Mouse (Mus musculus) embryonic facial prominence, embryonic 10.5 days (tissue): Measurements from ENCODE around the gene Camta1. TPM values are rescaled to one million over a fixed set of nuclear protein-coding genes. Genes with fewer than 3 reads are reported as not detected.
A peak's percentile ranks its signal among the peaks of the same experiment; 100 is the strongest.
"Not testable (repeated sequence)": the region's sequence is repeated elsewhere in the genome, so short reads cannot be mapped to it uniquely, and the experiment has no call there.

Experiments
- DNase-seq: peaks from one replicate; pipeline ENCODE4 v3.0.0-alpha.2; 2017; ENCODE audit warnings: low spot score
- H3K27ac ChIP-seq: fragments of 300-500 bp; sonication (generic); replicated peaks from 2 replicates; pipeline ENCODE4 v1.5.1; 2016; ENCODE audit warnings: mild to moderate bottlenecking
- H3K27me3 ChIP-seq: fragments of 300-500 bp; sonication (generic); replicated peaks from 2 replicates; pipeline ENCODE4 v1.6.1; 2016; ENCODE audit warnings: low read depth, mild to moderate bottlenecking; ENCODE audit not compliant: poor library complexity, severe bottlenecking
- H3K36me3 ChIP-seq: fragments of 300-500 bp; sonication (generic); replicated peaks from 2 replicates; pipeline ENCODE4 v1.6.1; 2016; ENCODE audit warnings: mild to moderate bottlenecking, moderate library complexity
- H3K4me1 ChIP-seq: fragments of 300-500 bp; sonication (generic); 2 replicates; pipeline ENCODE4 v1.6.1; 2016
- H3K4me3 ChIP-seq: fragments of 300-500 bp; sonication (generic); 2 replicates; pipeline ENCODE4 v1.5.1; 2016; ENCODE audit warnings: mild to moderate bottlenecking, moderate library complexity
- H3K9me3 ChIP-seq: fragments of 300-500 bp; sonication (generic); 2 replicates; pipeline ENCODE4 v1.6.1; 2016; ENCODE audit warnings: mild to moderate bottlenecking
- WGBS: fragments of 180-500 bp; shearing (Covaris S2); methylation state at CpG from one replicate; pipeline ENCODE4 v1.1.7; 2016; 5-methylcytosine and 5-hydroxymethylcytosine counted together
- polyA plus RNA-seq: library from polyadenylated mRNA; unstranded; fragments of >200 nt; fragmentation: Nextera tagmentation; extraction: Ambion mirVana; gene quantifications from 2 replicates; pipeline ENCODE4 v1.2.1, GENCODE M21; 2016

Camta1 gene
- polyA plus RNA-seq, 1 experiment from 2014 or later: 110 TPM

DNA sequence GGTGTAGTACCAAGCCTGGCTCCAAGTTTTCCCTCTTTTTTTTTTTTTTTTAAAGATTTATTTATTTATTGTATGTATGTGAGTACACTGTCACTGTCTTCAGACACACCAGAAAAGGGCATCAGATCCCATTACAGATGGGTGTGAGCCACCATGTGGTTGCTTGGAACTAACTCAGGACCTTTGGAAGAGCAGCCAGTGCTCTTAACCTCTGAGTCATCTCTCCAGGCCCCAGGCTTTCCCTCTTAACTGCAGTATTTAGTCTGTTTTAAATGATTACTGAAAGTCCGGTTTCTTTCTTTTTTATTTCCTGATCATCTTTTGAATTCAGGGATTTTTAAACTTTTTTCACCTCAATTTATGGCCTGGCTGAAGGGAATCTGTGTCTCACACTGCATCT is 844.3 kb downstream of the Camta1 start:
- H3K27me3 ChIP-seq, DNase-seq, H3K27ac ChIP-seq, H3K4me3 ChIP-seq, H3K9me3 ChIP-seq: not testable (repeated sequence)
- peaks cover 24% of the 10 kb centered on the region for H3K4me1 ChIP-seq
- peaks cover 37% of the 10 kb centered on the region for H3K36me3 ChIP-seq
- WGBS: 94% methylated on average over 1 of the region's 1 CpGs

DNA sequence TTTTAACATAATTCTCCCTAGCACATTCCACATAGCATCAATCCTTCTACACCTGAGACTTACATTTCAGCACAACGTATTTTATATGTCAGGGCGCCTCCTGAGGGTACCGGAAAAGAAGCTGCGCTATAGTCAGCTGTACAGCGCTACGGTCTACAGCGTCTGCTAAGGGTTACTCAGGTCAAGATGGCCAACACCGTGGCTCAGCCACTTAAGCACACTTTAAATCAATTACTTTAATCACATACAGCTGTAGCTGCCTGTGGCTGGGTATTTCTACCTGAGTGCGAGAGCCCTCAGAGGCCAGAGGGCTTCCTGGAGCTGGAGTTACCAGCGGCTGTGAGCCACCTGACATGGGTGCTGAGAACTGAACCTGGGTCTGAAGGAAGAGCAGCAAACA is 845.7 kb downstream of the Camta1 start:
- peak; percentile 40 for DNase-seq
- WGBS: 49% methylated on average over 10 of the region's 10 CpGs
- Histone ChIP-seq H3K27ac (no peak overlapping the region), H3K9me3 (no peaks in the 10 kb centered on the region), H3K4me3 (no peak overlapping the region), H3K27me3 (no peaks in the 10 kb centered on the region), H3K4me1 (peaks cover 25% of the 10 kb centered on the region), H3K36me3 (peaks cover 40% of the 10 kb centered on the region)

DNA sequence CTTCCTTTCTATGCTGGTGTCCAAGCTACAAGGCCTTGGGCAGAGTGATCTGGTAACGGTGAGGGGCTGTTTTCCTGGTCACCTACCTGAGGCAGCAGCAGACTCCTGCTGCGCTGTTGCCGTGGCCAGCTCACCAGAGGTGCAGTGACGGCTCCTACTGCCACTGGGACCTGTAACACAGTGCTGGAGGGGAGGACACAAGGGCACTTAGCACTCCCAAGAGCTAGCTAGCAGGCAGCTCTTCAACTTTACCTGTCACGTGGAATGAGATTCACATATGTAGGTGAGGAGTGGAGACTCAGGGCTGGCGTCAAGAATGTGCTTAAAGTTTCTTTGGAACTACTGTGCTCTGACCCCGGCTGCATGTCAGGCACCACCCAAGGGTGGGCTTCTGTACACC is 851.4 kb downstream of the Camta1 start:
- Histone ChIP-seq H3K36me3 (peaks cover 23% of the 10 kb centered on the region), H3K4me1 (peaks cover 14% of the 10 kb centered on the region), H3K27ac (no peak overlapping the region), H3K4me3 (no peak overlapping the region), H3K27me3 (no peaks in the 10 kb centered on the region), H3K9me3 (no peaks in the 10 kb centered on the region)
- WGBS: 89% methylated on average over 7 of the region's 7 CpGs
- no peak for DNase-seq

DNA sequence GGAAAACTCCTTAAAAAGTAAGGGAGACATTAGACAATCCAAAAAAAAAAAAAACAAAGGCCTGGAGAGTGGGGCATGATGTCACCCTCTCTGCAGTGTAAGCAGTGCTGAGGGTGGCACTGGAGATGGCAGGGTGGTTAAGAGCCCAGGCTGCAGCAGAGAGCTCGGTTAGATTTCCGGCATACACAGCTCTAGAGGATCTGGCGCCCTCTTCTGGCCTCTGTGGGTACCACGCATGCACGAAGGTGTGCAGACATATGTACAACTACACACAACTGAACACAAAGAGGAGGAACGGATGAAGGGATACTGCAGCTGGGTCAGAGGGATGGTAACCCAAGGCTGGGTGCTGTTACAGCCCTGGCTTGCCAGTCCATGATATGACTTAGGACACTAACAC is 854.7 kb downstream of the Camta1 start:
- peak; percentile 58 for DNase-seq
- WGBS: 49% methylated on average over 6 of the region's 6 CpGs
- H3K27ac ChIP-seq: no peak overlapping the region

DNA sequence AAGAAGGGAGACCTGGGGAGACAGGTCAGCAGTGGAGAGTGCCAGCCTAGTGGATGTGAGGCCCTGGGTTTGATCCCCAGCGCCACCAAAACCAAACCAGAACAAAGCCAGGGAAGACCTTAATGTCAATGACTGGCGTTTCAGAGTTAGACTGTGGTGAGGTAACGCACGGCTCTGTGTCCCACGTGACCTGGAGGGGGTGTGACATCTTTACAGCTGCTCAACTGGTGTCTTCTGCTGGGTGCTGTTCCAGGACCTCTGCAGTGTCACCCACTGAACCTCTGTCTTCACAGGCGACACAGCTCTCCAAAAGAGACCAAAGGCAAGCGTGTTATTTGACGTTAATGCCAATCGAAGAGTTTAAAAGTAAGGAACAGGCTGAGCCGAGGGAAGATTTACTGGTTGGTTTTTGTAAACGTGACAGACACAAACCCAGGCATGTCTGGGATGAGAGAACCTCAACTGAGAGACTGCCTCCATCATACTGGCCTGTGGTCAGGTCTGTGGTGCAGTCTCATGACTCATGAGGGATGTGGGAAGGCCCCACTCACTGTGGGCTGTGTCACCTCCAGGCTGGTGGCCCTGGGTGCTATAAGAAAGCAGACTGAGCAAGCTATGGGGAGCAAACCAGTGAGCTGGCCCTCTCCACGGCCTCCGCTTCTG is 855.9 kb downstream of the Camta1 start:
- Histone ChIP-seq H3K27ac (no peak overlapping the region), H3K4me3 (no peak overlapping the region), H3K9me3 (no peaks in the 10 kb centered on the region), H3K27me3 (no peaks in the 10 kb centered on the region), H3K4me1 (no peaks in the 10 kb centered on the region), H3K36me3 (peaks cover 17% of the 10 kb centered on the region)
- DNase-seq: no peak
- WGBS: 91% methylated on average over 13 of the region's 13 CpGs

More for the DNA sequence above, 854.7 kb downstream of the Camta1 start:
- H3K27me3 ChIP-seq: no peaks in the 10 kb centered on the region
- H3K36me3 ChIP-seq: peaks cover 19% of the 10 kb centered on the region
- no peaks in the 10 kb centered on the region for H3K9me3 ChIP-seq
- H3K4me3 ChIP-seq: no peak overlapping the region
- no peaks in the 10 kb centered on the region for H3K4me1 ChIP-seq

DNA sequence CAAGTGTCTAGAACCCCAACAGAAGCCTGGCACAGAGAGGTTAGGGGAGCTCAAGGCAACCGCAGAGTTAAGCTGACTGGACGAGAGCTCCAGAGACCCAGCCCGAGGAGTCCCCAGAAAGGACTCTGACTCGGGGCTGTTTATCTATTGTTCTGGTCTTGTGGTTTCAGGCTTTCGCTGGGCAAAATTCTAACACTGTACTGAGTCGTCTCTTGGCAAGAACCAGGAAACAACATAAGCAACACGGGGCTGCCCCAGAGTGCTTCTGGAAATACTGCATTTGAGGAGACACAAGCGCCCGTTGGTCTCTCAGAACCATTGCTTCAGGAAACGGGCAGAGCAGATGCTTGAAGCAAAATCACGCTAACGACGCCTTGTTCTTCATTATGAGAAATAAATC is 860.3 kb downstream of the Camta1 start:
- Histone ChIP-seq H3K36me3 (peaks cover 13% of the 10 kb centered on the region), H3K27me3 (no peaks in the 10 kb centered on the region), H3K4me3 (no peak overlapping the region), H3K27ac (no peak overlapping the region), H3K9me3 (no peaks in the 10 kb centered on the region), H3K4me1 (no peaks in the 10 kb centered on the region)
- no peak for DNase-seq
- 77% methylated on average over 13 of the region's 13 CpGs for WGBS

DNA sequence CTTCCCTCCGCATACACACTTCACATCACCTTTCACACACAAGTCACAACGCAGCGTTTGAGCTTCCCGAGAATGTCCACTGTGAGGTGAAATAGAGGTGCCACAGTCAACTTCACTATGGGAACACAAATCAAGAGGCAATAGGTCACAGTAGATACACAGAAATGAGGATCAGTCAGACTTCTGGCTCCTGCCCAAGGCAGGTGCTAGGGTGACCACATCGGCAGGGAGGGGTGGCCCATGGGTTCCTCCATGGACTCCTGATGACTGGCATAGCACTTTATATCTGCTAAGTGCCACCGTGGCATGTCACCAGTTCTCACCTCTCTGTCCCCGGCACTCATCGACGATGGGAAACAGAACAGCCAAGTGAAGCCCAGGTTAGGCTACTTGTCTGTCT is 863.0 kb downstream of the Camta1 start:
- Histone ChIP-seq H3K27ac (no peak overlapping the region), H3K27me3 (no peaks in the 10 kb centered on the region), H3K36me3 (no peaks in the 10 kb centered on the region), H3K9me3 (no peaks in the 10 kb centered on the region), H3K4me1 (no peaks in the 10 kb centered on the region), H3K4me3 (no peak overlapping the region)
- 94% methylated on average over 9 of the region's 9 CpGs for WGBS
- no peak for DNase-seq

DNA sequence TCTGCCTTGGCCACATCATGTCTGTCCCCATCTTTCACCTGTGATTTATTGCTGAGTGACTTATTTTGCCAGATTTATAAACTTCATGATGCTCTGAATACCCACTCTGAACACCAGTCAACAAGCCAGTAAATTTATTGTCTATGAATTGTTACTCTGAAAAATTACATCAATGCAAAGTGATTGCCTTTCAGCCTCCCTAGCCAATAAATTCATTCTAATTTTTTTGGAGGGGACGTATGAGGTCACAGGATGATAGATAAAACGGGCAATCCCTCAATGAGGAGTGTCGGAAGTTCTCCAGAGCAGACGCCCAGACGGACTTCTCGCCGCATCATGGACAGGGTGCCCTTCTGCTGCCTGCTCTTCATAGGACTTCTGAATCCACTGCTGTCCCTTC is 864.9 kb downstream of the Camta1 start, which contains the start of gene Uts2:
TSS of gene Uts2 (plus strand) at position 301 of the 400 bp plus-strand sequence.
- Histone ChIP-seq H3K27ac (no peak within 1 kb of the TSS), H3K4me3 (no peak within 1 kb of the TSS), H3K9me3 (no peaks in the 10 kb centered on the region), H3K4me1 (no peaks in the 10 kb centered on the region), H3K36me3 (no peaks in the 10 kb centered on the region), H3K27me3 (no peaks in the 10 kb centered on the region)
- no peak for DNase-seq
- 91% methylated on average over 7 of the region's 7 CpGs for WGBS

DNA sequence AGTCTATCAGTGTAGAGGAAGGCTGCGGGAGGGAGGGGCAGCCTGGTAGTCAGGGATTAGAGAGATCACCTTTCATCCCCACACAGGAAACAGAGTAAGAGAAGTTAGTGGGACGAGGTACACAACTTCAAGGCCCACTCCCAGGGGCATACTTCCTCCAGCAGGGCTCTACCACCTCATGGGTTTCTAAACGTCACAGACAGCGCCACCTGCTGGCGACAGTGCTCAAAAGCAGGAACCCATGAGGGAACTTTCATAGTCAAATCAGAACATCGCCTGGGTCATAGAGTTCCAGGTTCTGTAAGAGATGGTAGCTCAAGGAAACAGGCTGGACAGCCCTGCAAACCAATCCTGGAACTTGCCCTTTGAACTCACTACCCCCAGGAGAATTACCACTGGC is 871.5 kb downstream of the Camta1 start:
- H3K27ac ChIP-seq: no peak overlapping the region
- peak; percentile 32 for DNase-seq
- WGBS: 43% methylated on average over 6 of the region's 6 CpGs
- H3K27me3 ChIP-seq: no peaks in the 10 kb centered on the region
- H3K4me1 ChIP-seq: no peaks in the 10 kb centered on the region
- no peaks in the 10 kb centered on the region for H3K9me3 ChIP-seq
- H3K36me3 ChIP-seq: no peaks in the 10 kb centered on the region
- no peak overlapping the region for H3K4me3 ChIP-seq

DNA sequence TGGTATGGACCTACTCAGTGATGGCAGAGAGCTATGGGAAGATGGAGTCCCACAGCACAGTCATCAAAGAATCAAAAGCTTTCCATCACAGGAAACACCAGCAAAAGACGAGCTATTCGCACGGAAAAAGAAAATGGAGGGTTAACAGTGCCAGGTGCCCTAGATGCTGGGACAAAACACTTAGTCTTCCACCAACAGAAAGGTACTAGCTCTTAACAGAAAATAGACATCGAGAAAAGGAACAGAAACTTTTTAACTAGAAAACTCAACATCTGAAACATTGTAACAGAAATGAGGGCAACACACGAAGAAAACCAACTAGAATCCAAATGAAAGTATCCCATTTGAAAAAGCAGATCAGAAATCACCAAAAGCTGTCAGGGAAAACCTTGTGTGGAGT is 881.5 kb downstream of the Camta1 start:
- H3K4me3 ChIP-seq: no peak overlapping the region
- no peaks in the 10 kb centered on the region for H3K36me3 ChIP-seq
- H3K27me3 ChIP-seq: no peaks in the 10 kb centered on the region
- H3K9me3 ChIP-seq: no peaks in the 10 kb centered on the region
- no peak overlapping the region for H3K27ac ChIP-seq
- 88% methylated on average over 5 of the region's 5 CpGs for WGBS
- DNase-seq: no peak
- H3K4me1 ChIP-seq: no peaks in the 10 kb centered on the region

DNA sequence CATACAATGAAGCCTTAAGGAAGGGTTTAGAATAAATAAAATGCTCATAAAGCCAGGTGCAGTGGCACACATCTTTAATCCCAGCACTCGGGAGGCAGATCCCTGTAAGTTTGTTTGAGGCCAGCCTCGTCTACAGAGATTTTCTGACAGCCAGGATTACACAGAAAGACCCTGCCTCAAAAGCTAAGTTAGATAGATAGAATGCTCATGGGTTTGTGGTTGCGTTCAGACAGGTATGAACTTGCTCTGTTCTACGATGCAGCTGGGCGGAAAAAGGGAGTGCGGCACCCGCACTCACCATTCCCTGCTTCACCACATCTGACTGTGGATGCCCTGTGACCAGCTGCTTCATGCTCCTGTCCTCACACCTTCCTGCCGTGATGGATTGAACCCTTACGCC is 882.2 kb downstream of the Camta1 start:
- Histone ChIP-seq H3K9me3 (no peaks in the 10 kb centered on the region), H3K27ac (no peak overlapping the region), H3K4me3 (no peak overlapping the region), H3K27me3 (no peaks in the 10 kb centered on the region), H3K36me3 (no peaks in the 10 kb centered on the region), H3K4me1 (no peaks in the 10 kb centered on the region)
- no peak for DNase-seq
- 78% methylated on average over 9 of the region's 9 CpGs for WGBS

DNA sequence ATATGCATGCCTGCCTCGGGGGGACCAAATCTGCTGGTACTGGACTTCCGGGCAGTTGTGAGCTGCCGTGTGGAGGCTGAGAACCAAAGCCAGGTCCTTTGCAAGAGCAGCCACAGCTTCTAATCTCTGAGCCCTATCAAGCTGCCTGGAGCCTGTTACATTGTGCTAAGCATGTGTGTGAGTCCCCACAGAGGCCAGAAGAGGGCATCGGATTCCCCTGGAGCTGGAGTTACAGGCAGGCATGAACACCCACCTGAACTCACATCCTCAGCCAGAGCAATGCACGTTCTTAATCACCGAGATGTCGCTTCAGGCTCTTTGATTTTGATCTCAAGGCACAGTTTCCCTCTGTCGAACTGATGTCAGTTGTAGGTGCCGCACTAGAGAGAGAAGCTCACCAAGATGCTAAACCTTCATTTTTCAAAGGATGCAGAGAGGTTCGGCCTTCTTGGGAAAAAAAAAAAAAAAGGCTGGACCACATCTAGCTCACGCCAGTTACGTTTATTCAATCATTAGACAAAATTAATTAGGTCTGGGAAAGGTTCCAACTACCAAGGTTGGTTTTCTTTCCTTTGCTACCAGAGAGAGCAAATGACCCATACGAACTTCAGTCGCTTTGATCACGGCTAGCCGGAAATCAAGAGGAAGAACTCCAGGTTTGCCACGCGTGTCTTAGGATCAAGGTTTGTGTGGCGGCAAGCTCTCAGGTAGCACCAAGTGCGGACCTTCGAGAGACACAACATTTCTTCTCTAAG is 883.3 kb downstream of the Camta1 start:
- Histone ChIP-seq H3K36me3 (no peaks in the 10 kb centered on the region), H3K27ac (no peak overlapping the region), H3K9me3 (no peaks in the 10 kb centered on the region), H3K4me3 (no peak overlapping the region), H3K27me3 (no peaks in the 10 kb centered on the region), H3K4me1 (no peaks in the 10 kb centered on the region)
- WGBS: 93% methylated on average over 21 of the region's 21 CpGs
- no peak for DNase-seq

DNA sequence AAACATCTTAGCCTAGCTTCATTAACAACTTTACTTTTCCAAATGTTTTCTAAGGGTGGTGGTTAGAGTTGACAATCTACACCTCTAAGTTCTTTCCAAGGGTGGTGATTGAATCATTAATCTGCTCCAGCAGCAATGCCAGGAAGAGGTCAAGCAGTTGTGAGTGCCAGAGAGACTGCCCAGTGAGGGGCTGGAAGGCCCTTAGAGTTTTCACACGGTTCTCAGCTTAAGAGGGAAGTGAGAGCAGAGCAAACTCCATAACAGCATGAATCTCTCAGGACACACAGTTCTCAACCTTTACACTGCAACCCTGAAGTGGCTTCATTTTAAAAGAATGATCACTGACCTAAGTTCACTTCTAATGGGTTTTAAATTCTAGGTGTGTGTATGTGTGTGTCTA is 886.5 kb downstream of the Camta1 start:
- no peak overlapping the region for H3K27ac ChIP-seq
- 40% methylated on average over 1 of the region's 1 CpGs for WGBS
- H3K4me3 ChIP-seq: no peak overlapping the region
- no peaks in the 10 kb centered on the region for H3K9me3 ChIP-seq
- H3K27me3 ChIP-seq: no peaks in the 10 kb centered on the region
- no peaks in the 10 kb centered on the region for H3K36me3 ChIP-seq
- DNase-seq: no peak
- H3K4me1 ChIP-seq: no peaks in the 10 kb centered on the region
